Comparison of ENCODE assay signal across 13 mouse cellular contexts in the genomic region with DNA sequence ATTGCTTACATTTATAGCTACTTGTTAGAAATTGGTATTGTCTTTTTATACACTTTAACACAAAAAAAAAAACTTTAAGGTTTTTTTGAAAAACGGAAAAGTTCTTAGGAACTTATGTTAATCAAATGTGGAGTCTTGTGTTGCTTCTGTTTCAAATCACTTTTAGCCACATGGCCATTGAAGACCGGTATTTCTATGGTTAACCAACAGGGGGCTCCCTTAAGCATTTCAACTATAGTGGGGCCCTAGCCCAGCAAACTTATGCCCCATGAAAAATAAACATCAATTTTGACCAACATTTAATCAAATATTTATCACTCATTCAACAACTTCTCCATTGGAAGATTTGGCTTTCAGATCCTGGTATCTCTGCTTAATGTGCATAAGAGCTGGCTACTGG.
A peak's percentile ranks its signal among the peaks of the same experiment; 100 is the strongest.
DNase-seq lines count a peak whose midpoint lies in the region; ATAC-seq and TF ChIP-seq lines count a peak whose summit lies in the region.
"Had no signal": no experiment of that assay in that cellular context is flagged by ENCODE, and none has a peak within 500 bp of the region (broad histone marks: within the 10 kb centered on the region; RNA-seq: fewer than 3 reads in every experiment).

No protein-coding gene starts in this region.

- no peak overlapping the region for H3K4me3 ChIP-seq in left cerebral cortex, adult 2 months
- H3K4me3 ChIP-seq in ES-E14 (ENCODE audit: insufficient read depth in 1 of 2, low read depth in 1 of 2, low read length in 2 of 2, poor library complexity in 1 of 2, severe bottlenecking in 1 of 2): no peak overlapping the region
- no peak overlapping the region for H3K4me3 ChIP-seq in kidney, embryonic 15.5 days (replicated peaks)
- no peak overlapping the region for H3K4me3 ChIP-seq in intestine, postnatal 0 days (ENCODE audit: low read depth, low read length)
- H3K4me3 ChIP-seq: embryonic facial prominence, embryonic 15.5 days; hindbrain, embryonic 15.5 days; liver, embryonic 15.5 days had no signal

- no peak overlapping the region for H3K4me2 ChIP-seq in kidney, embryonic 15.5 days
- H3K4me2 ChIP-seq in intestine, postnatal 0 days (replicated peaks; ENCODE audit: low read depth): no peak overlapping the region
- H3K4me2 ChIP-seq: embryonic facial prominence, embryonic 15.5 days; liver, embryonic 15.5 days; midbrain, embryonic 11.5 days had no signal

- H3K36me3 ChIP-seq in ES-E14 (ENCODE audit: control insufficient read depth, insufficient read depth, low read length, poor library complexity, severe bottlenecking): no peaks in the 10 kb centered on the region
- no peaks in the 10 kb centered on the region for H3K36me3 ChIP-seq in kidney, embryonic 15.5 days
- no peaks in the 10 kb centered on the region for H3K36me3 ChIP-seq in intestine, postnatal 0 days (ENCODE audit: control insufficient read depth, insufficient read depth)
- H3K36me3 ChIP-seq: embryonic facial prominence, embryonic 15.5 days; hindbrain, embryonic 15.5 days; liver, embryonic 15.5 days had no signal

- H3K27me3 ChIP-seq in kidney, embryonic 15.5 days: no peaks in the 10 kb centered on the region
- no peaks in the 10 kb centered on the region for H3K27me3 ChIP-seq in intestine, postnatal 0 days (replicated peaks; ENCODE audit: control insufficient read depth, insufficient read depth, low read length)
- H3K27me3 ChIP-seq: embryonic facial prominence, embryonic 15.5 days; hindbrain, embryonic 15.5 days; liver, embryonic 15.5 days had no signal

- in situ Hi-C loops in ES-E14 (cut with MboI; ENCODE audit: low sequenced_read_pairs in 2 of 2, unreplicated experiment in 2 of 2): no loop called here

- H3K9ac ChIP-seq in ES-E14 (ENCODE audit: insufficient read depth, low read depth, low read length, poor library complexity, severe bottlenecking): no peak overlapping the region
- no peak overlapping the region for H3K9ac ChIP-seq in kidney, embryonic 15.5 days
- H3K9ac ChIP-seq in intestine, postnatal 0 days (ENCODE audit: low read depth, low read length): no peak overlapping the region
- H3K9ac ChIP-seq: embryonic facial prominence, embryonic 15.5 days; hindbrain, embryonic 15.5 days; liver, embryonic 15.5 days had no signal

- no peaks in the 10 kb centered on the region for H3K9me3 ChIP-seq in ES-E14 (ENCODE audit: control insufficient read depth, insufficient read depth, low read depth, low read length)
- H3K9me3 ChIP-seq in kidney, embryonic 15.5 days (replicated peaks): no peaks in the 10 kb centered on the region
- H3K9me3 ChIP-seq in intestine, postnatal 0 days (ENCODE audit: control insufficient read depth): no peaks in the 10 kb centered on the region
- H3K9me3 ChIP-seq: embryonic facial prominence, embryonic 15.5 days; hindbrain, embryonic 15.5 days; liver, embryonic 15.5 days had no signal

- ATAC-seq in cerebellum, adult (ENCODE audit: insufficient number of reproducible peaks, low FRiP score, low TSS enrichment): no peak
- ATAC-seq in megakaryocyte progenitor cell, adult 5-6 weeks (replicated peaks; ENCODE audit: poor library complexity): peak; percentile 64; the same call in 1 of the 2 replicates
- ATAC-seq in kidney, embryonic 15.5 days (replicated peaks; ENCODE audit: low FRiP score): no peak
- no peak for ATAC-seq in intestine, postnatal 0 days

- DNase-seq in cerebellum, postnatal 10 days: peak; percentile 19 to 33
- no peak for DNase-seq in left cerebral cortex, adult 2 months (ENCODE audit: extremely low spot score in 1 of 2, low spot score in 2 of 2)
- DNase-seq in left cerebral cortex, postnatal 4 days: no peak
- DNase-seq in ES-E14 (ENCODE audit: low read depth, low spot score): peak; percentile 15
- DNase-seq: kidney, postnatal 25 days had no signal

- no peaks in the 10 kb centered on the region for H3K4me1 ChIP-seq in ES-E14 (ENCODE audit: control insufficient read depth in 2 of 2, insufficient read depth in 2 of 2, low read length in 2 of 2, poor library complexity in 1 of 2)
- H3K4me1 ChIP-seq in kidney, embryonic 15.5 days: peaks cover 14% of the 10 kb centered on the region; the same call in 1 of the 2 replicates
- H3K4me1 ChIP-seq in intestine, postnatal 0 days (replicated peaks; ENCODE audit: control insufficient read depth, insufficient read depth, low read length): no peaks in the 10 kb centered on the region

- WGBS in kidney, embryonic 15.5 days: 53% methylated on average over 2 of the region's 2 CpGs
- 58% methylated on average over 2 of the region's 2 CpGs for WGBS in intestine, postnatal 0 days

- intact Hi-C loops in left cerebral cortex, adult 2 months (cut with DNase I): no loop called here
- intact Hi-C loops in left cerebral cortex, postnatal 4 days (cut with DNase I): loop anchor here (10.0 kb wide), 1 partner anchor 799 kb away; no protein-coding TSS in a partner anchor

- H3K27ac ChIP-seq in left cerebral cortex, adult 2 months: no peak overlapping the region
- H3K27ac ChIP-seq in ES-E14 (ENCODE audit: insufficient read depth, low read depth, low read length, poor library complexity, severe bottlenecking): no peak overlapping the region
- H3K27ac ChIP-seq in kidney, embryonic 15.5 days: no peak overlapping the region; the same call in 1 of the 2 replicates
- no peak overlapping the region for H3K27ac ChIP-seq in intestine, postnatal 0 days (ENCODE audit: low read depth, low read length)
- H3K27ac ChIP-seq: embryonic facial prominence, embryonic 15.5 days; liver, embryonic 15.5 days had no signal

- TF ChIP-seq CTCF in left cerebral cortex, adult 2 months (IDR thresholded peaks at IDR 0.05): peak; percentile 40
- TF ChIP-seq CTCF in intestine, postnatal 0 days (IDR thresholded peaks at IDR 0.05; ENCODE audit: low read depth): no peak

TF ChIP-seq in ES-E14, 5 proteins besides CTCF, POLR2A, EP300 and RAD21:
- TF ChIP-seq MAFK (IDR thresholded peaks at IDR 0.05; ENCODE audit: insufficient read depth, low read depth, low read length) (no peak), CHD2 (IDR thresholded peaks at IDR 0.05; ENCODE audit: low read depth, low read length) (no peak), HCFC1 (IDR thresholded peaks at IDR 0.05; ENCODE audit: borderline replicate concordance, insufficient read depth, low read length) (no peak), ZNF384 (IDR thresholded peaks at IDR 0.05; ENCODE audit: low read depth, low read length) (no peak), ZC3H11A (IDR thresholded peaks at IDR 0.05; ENCODE audit: borderline replicate concordance, low read depth, low read length) (no peak)

Comparison
In these comparisons a context has a peak if more than half of its experiments do, and no peak if none do; other contexts are left out.
1. DNase-seq: peak in cerebellum, postnatal 10 days (2 of 2) and ES-E14 (single experiment); none in left cerebral cortex, adult 2 months (0 of 2) and left cerebral cortex, postnatal 4 days (single experiment).